Mouse (Mus musculus): Measurements from ENCODE around the gene Dhx32. TPM values are rescaled to one million over a fixed set of nuclear protein-coding genes. Genes with fewer than 3 reads are reported as not detected.

The Dhx32 gene
- total and polyA plus RNA-seq, 3 experiments = 25.6 to 27.1 TPM; not detected in 1

DNA sequence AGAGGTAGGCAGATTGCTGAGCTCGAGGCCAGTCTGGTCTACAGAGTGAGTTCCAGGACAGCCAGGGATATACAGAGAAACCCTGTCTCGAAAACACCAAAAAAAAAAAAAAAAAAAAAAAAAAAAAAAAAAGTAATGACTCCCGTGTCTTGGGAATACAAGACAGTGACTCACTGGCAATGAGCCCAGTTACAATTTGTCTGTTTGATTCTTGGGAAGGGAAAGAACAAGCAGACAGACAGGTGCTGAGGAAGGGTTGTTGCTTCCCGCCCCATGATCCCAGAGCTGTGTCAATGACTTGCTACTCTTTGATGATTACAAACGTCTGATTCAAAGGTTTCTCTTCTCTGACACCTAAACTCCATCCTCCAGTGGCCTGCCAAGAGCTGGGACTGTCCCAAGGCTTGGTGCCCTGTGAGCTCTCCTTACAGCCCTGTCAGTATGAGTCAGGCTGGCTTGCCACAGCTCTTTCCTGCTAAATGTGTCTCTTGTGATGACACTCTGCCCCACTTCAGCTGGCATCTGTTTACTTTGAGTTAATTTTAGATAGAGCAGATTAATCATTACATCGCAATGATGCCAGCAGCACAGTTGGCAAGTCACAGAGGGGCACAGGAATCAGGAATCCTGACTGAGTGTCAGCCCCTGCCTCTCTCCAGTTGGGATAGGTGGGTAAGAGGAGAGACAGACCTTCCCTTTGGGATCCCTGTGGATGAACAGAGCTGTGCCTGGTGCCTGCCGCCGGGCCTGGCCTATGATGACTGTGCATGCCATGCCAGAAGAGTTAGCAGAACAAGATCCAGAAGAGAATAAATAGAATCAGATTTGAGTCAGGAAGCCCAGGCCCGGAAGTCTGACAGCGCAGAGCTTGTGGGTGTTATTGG is 11.0 kb upstream of the Dhx32 start:
- TF ChIP-seq USF1 (IDR thresholded peaks at IDR 0.05; ENCODE audit: low read depth, low read length) (no peak), ZNF384 (IDR thresholded peaks at IDR 0.05; ENCODE audit: low read depth, low read length) (0 out of 2 replicates have a peak, but pooled peaks have one; percentile 20)
- Histone ChIP-seq H3K9ac (ENCODE audit: control insufficient read depth, low read depth, low read length, poor library complexity, severe bottlenecking) (no peak overlapping the region), H3K4me3 (ENCODE audit: control insufficient read depth in 1 of 2, insufficient read depth in 1 of 2, low read depth in 2 of 2, low read length in 2 of 2) (no peak overlapping the region), H3K9me3 (replicated peaks; ENCODE audit: insufficient read depth, low read length) (no peaks in the 10 kb centered on the region), H3K79me2 (ENCODE audit: control insufficient read depth, insufficient read depth, low read length, poor library complexity) (no peaks in the 10 kb centered on the region), H3K27me3 (ENCODE audit: control insufficient read depth in 1 of 2, insufficient read depth in 2 of 2, low read length in 2 of 2) (no peaks in the 10 kb centered on the region), H3K27ac (ENCODE audit: control insufficient read depth, low read depth, low read length) (no peak overlapping the region), H3K36me3 (ENCODE audit: control insufficient read depth in 1 of 2, insufficient read depth in 2 of 2, low read length in 2 of 2) (peaks cover 0 to under 1% of the 10 kb centered on the region in 2 experiments; a peak in 2 of 4 replicates), H3K4me1 (ENCODE audit: control insufficient read depth in 1 of 2, insufficient read depth in 2 of 2, low read length in 2 of 2) (peaks cover 5% of the 10 kb centered on the region in 2 experiments)
- no peak for DNase-seq (ENCODE audit: low read depth, low spot score)

DNA sequence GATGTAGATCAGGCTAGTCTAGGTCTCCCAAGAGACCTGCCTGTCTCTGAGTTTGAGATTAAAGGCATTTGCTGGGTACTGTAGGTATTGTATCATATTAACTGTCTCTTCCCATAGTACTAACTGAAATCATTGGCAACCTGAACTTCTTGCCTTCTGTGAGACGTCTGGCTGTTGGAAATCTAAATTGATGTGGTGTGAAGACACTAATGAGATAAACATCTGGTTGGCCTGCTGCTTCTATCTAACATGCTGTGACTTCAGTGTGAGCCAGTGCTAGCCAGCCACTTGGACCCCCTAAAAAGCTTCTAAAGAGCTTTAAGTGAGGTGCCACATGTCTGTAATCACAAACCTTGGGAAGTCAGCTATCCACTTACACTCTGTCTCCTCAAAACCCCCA is 10.2 kb upstream of the Dhx32 start:
- H3K27me3 ChIP-seq (ENCODE audit: control insufficient read depth in 1 of 2, insufficient read depth in 2 of 2, low read length in 2 of 2) = no peaks in the 10 kb centered on the region
- no peak overlapping the region for H3K4me3 ChIP-seq (ENCODE audit: control insufficient read depth in 1 of 2, insufficient read depth in 1 of 2, low read depth in 2 of 2, low read length in 2 of 2)
- H3K9ac ChIP-seq (ENCODE audit: control insufficient read depth, low read depth, low read length, poor library complexity, severe bottlenecking) = no peak overlapping the region
- TF ChIP-seq MXI1 (IDR thresholded peaks at IDR 0.05; ENCODE audit: low read depth, low read length) (no peak), RAD21 (IDR thresholded peaks at IDR 0.05; ENCODE audit: low read depth, low read length) (no peak), TCF12 (IDR thresholded peaks at IDR 0.05; ENCODE audit: low read depth, low read length) (no peak), NRF1 (IDR thresholded peaks at IDR 0.05; ENCODE audit: insufficient read depth, low read depth, low read length, poor library complexity, severe bottlenecking) (no peak), MYB (IDR thresholded peaks at IDR 0.05; ENCODE audit: low read depth, low read length) (no peak), SMC3 (IDR thresholded peaks at IDR 0.05; ENCODE audit: low read depth, low read length) (no peak)
- H3K36me3 ChIP-seq (ENCODE audit: control insufficient read depth in 1 of 2, insufficient read depth in 2 of 2, low read length in 2 of 2) = peaks cover 0 to 2% of the 10 kb centered on the region in 2 experiments; a peak in 2 of 4 replicates
- no peaks in the 10 kb centered on the region for H3K9me3 ChIP-seq (replicated peaks; ENCODE audit: insufficient read depth, low read length)
- H3K27ac ChIP-seq (ENCODE audit: control insufficient read depth, low read depth, low read length) = no peak overlapping the region
- no peaks in the 10 kb centered on the region for H3K79me2 ChIP-seq (ENCODE audit: control insufficient read depth, insufficient read depth, low read length, poor library complexity)
- no peak for DNase-seq (ENCODE audit: low read depth, low spot score)
- H3K4me1 ChIP-seq (ENCODE audit: control insufficient read depth in 1 of 2, insufficient read depth in 2 of 2, low read length in 2 of 2) = peaks cover 5 to 9% of the 10 kb centered on the region in 2 experiments

DNA sequence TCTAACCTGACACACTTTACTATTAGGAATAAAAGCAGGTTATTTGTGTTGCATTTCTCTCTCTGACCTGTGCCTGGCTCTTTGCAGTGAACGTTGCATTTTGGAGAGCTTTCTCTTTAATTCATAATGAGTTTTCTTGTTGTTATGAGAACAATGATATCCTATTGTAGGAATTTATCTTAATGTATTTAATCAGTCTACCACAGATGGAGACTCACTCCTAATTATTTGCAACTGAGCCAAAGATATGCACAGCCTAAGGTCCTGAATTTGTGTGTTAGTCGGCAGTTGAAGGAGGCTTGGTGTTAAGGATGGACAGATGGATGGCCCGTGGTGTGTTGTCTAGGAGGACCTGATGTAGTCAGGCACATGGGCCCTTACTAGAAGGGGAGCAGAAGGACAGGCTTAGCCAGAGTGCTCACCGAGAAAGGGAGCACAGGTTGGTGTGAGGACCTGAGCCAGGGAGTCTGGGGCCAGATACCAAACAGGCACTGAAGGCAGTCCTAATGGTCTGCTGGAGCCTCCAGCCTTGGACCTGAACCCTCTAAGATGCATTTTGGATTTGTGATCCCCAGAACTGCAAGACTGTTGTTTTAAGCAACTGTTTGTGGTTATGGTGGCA is 8.2 kb upstream of the Dhx32 start:
- peak; percentile 24 for DNase-seq (ENCODE audit: low read depth, low spot score)
- Histone ChIP-seq H3K4me3 (ENCODE audit: control insufficient read depth in 1 of 2, insufficient read depth in 1 of 2, low read depth in 2 of 2, low read length in 2 of 2) (0 out of 4 replicates have a peak overlapping the region, but pooled peaks of 1 of the 2 experiments have one; percentile 17), H3K9me3 (replicated peaks; ENCODE audit: insufficient read depth, low read length) (no peaks in the 10 kb centered on the region), H3K9ac (ENCODE audit: control insufficient read depth, low read depth, low read length, poor library complexity, severe bottlenecking) (no peak overlapping the region), H3K27me3 (ENCODE audit: control insufficient read depth in 1 of 2, insufficient read depth in 2 of 2, low read length in 2 of 2) (no peaks in the 10 kb centered on the region), H3K36me3 (ENCODE audit: control insufficient read depth in 1 of 2, insufficient read depth in 2 of 2, low read length in 2 of 2) (peaks cover 0 to 2% of the 10 kb centered on the region in 2 experiments; a peak in 2 of 4 replicates), H3K4me1 (ENCODE audit: control insufficient read depth in 1 of 2, insufficient read depth in 2 of 2, low read length in 2 of 2) (peaks cover 7 to 9% of the 10 kb centered on the region in 2 experiments), H3K27ac (ENCODE audit: control insufficient read depth, low read depth, low read length) (no peak overlapping the region; the same call in 1 of the 2 replicates), H3K79me2 (ENCODE audit: control insufficient read depth, insufficient read depth, low read length, poor library complexity) (no peaks in the 10 kb centered on the region)
- no peak for TF ChIP-seq MAX (IDR thresholded peaks at IDR 0.05; ENCODE audit: low read length)
- no peak for TF ChIP-seq RCOR1 (IDR thresholded peaks at IDR 0.05; ENCODE audit: low read depth, low read length)
- no peak for TF ChIP-seq KAT2A (conservative IDR thresholded peaks at IDR 0.05; ENCODE audit: low read depth, low read length)
- TF ChIP-seq MYC (IDR thresholded peaks at IDR 0.05; ENCODE audit: low read depth, low read length) = no peak
- TF ChIP-seq SIN3A (IDR thresholded peaks at IDR 0.05; ENCODE audit: low read length) = 0 out of 2 replicates have a peak, but pooled peaks have one; percentile 28
- no peak for TF ChIP-seq RAD21 (IDR thresholded peaks at IDR 0.05; ENCODE audit: low read depth, low read length)
- TF ChIP-seq GABPA (IDR thresholded peaks at IDR 0.05; ENCODE audit: low read depth, low read length) = no peak
- TF ChIP-seq TCF12 (IDR thresholded peaks at IDR 0.05; ENCODE audit: low read depth, low read length) = peak; percentile 73; the same call in 1 of the 2 replicates
- TF ChIP-seq ZNF384 (IDR thresholded peaks at IDR 0.05; ENCODE audit: low read depth, low read length) = no peak
- no peak for TF ChIP-seq NRF1 (IDR thresholded peaks at IDR 0.05; ENCODE audit: insufficient read depth, low read depth, low read length, poor library complexity, severe bottlenecking)
- no peak for TF ChIP-seq POLR2A (IDR thresholded peaks at IDR 0.05; ENCODE audit: control insufficient read depth in 1 of 2, insufficient read depth in 1 of 2, low read depth in 1 of 2, low read length in 2 of 2, poor library complexity in 1 of 2)
- no peak for TF ChIP-seq USF1 (IDR thresholded peaks at IDR 0.05; ENCODE audit: low read depth, low read length)
- TF ChIP-seq CTCF (IDR thresholded peaks at IDR 0.05 in 2 of 3, conservative IDR thresholded peaks at IDR 0.05 in 1 of 3; ENCODE audit: control insufficient read depth in 1 of 3, insufficient read depth in 1 of 3, low read depth in 2 of 3, low read length in 3 of 3, poor library complexity in 1 of 3, severe bottlenecking in 1 of 3) = no peak
- no peak for TF ChIP-seq TBP (IDR thresholded peaks at IDR 0.05; ENCODE audit: low read depth, low read length)
- TF ChIP-seq SMC3 (IDR thresholded peaks at IDR 0.05; ENCODE audit: low read depth, low read length) = no peak
- TF ChIP-seq E2F4 (IDR thresholded peaks at IDR 0.05; ENCODE audit: borderline replicate concordance, low read depth, low read length) = no peak
- TF ChIP-seq POLR2AphosphoS5 (IDR thresholded peaks at IDR 0.05; ENCODE audit: borderline replicate concordance, low read depth, low read length) = no peak
- TF ChIP-seq TAL1 (IDR thresholded peaks at IDR 0.05; ENCODE audit: low read length) = no peak
- peak; percentile 40; the same call in 1 of the 2 replicates for TF ChIP-seq GATA1 (IDR thresholded peaks at IDR 0.05; ENCODE audit: low read depth, low read length)
- TF ChIP-seq BHLHE40 (IDR thresholded peaks at IDR 0.05; ENCODE audit: borderline replicate concordance, low read depth, low read length) = no peak

All from MEL (cell line).